Mouse (Mus musculus) kidney, embryonic 15.5 days (tissue): Measurements from ENCODE around the gene Eogt. TPM values are rescaled to one million over a fixed set of nuclear protein-coding genes. Genes with fewer than 3 reads are reported as not detected.
A peak's percentile ranks its signal among the peaks of the same experiment; 100 is the strongest.

ENCODE experiments used
- ATAC-seq: fragments of 200-750 bp; cut with Nextera tagmentation; replicated peaks from 2 replicates; pipeline ENCODE4 v1.8.0; 2017; ENCODE audit warnings: moderate TSS enrichment; ENCODE audit not compliant: low FRiP score
- H3K27ac ChIP-seq: fragments of 300-500 bp; sonication (generic); 2 replicates; pipeline ENCODE4 v1.5.1; 2015; ENCODE audit warnings: mild to moderate bottlenecking, inconsistent platforms
- H3K27me3 ChIP-seq: fragments of 300-500 bp; sonication (generic); 2 replicates; pipeline ENCODE4 v1.6.1; 2015; ENCODE audit warnings: inconsistent platforms
- H3K36me3 ChIP-seq: fragments of 300-500 bp; sonication (generic); 2 replicates; pipeline ENCODE4 v1.6.1; 2015; ENCODE audit warnings: inconsistent platforms
- H3K4me1 ChIP-seq: fragments of 300-500 bp; sonication (generic); 2 replicates; pipeline ENCODE4 v1.6.1; 2015; ENCODE audit warnings: inconsistent platforms
- H3K4me2 ChIP-seq: fragments of 300-500 bp; sonication (generic); 2 replicates; pipeline ENCODE4 v1.6.1; 2015; ENCODE audit warnings: moderate library complexity, mild to moderate bottlenecking, inconsistent platforms
- H3K4me3 ChIP-seq: fragments of 300-500 bp; sonication (generic); replicated peaks from 2 replicates; pipeline ENCODE4 v1.5.1; 2015; ENCODE audit warnings: mild to moderate bottlenecking, inconsistent platforms
- H3K9ac ChIP-seq: fragments of 300-500 bp; sonication (generic); 2 replicates; pipeline ENCODE4 v1.6.1; 2015; ENCODE audit warnings: mild to moderate bottlenecking, inconsistent platforms
- H3K9me3 ChIP-seq: fragments of 300-500 bp; sonication (generic); replicated peaks from 2 replicates; pipeline ENCODE4 v1.6.1; 2016; ENCODE audit warnings: inconsistent platforms
- WGBS: fragments of 180-500 bp; shearing (Covaris S2); methylation state at CpG from one replicate; pipeline ENCODE4 v1.1.7; 2015; ENCODE audit warnings: mixed read lengths; 5-methylcytosine and 5-hydroxymethylcytosine counted together
- polyA plus RNA-seq: library from polyadenylated mRNA; unstranded; fragments of >200 nt; fragmentation: Nextera tagmentation; extraction: Ambion mirVana; gene quantifications from 2 replicates; pipeline ENCODE4 v1.2.1, GENCODE M21; 2015

The Eogt gene
- polyA plus RNA-seq, 1 experiment from 2014 or later: 20.1 TPM

DNA sequence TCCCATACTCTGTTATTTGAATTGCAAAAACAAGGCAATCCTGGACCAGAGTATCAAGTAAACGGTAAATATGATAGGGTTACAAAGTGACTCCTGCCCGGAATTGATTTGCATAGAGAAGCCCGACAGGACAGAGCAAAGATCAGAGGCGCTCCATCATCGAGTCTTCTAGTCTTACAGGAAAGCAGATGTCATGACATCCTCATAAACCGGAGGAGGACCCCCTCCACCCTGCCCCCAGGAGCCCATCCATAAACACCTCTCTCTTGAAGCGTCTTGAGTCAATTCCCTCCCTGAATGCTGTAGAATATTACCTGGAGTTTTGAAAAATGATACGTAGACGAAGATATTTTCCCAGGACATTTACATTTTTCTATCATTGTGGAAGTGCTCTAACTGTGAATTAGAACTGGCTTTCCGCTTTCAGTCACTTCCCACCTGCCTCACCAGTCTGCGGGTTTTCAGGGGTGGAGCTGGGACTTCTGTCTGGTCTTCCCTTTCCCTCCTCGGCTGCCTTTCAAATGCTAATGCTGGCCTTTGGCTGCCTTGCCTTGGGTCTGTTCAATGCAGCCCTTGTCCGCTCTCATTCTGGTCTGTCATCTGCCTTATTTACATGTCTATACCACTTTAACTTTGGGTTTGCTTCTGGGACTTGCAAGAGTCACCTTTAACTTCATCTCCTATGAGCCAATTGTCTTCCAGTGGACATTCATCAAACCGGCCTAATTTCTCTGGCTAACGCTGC is 46.9 kb downstream of the Eogt start:
- Histone ChIP-seq H3K9ac (no peak overlapping the region), H3K4me2 (peak overlapping the region; percentile 41), H3K27me3 (peaks cover 19% of the 10 kb centered on the region; the same call in 1 of the 2 replicates), H3K9me3 (no peaks in the 10 kb centered on the region), H3K36me3 (no peaks in the 10 kb centered on the region), H3K27ac (no peak overlapping the region), H3K4me1 (peaks cover 14% of the 10 kb centered on the region), H3K4me3 (0 out of 2 replicates have a peak overlapping the region, but pooled peaks have one; percentile 6)
- 7% methylated on average over 15 of the region's 15 CpGs for WGBS
- ATAC-seq: no peak

- no peaks in the 10 kb centered on the region for H3K36me3 ChIP-seq
- H3K4me3 ChIP-seq: 0 out of 2 replicates have a peak overlapping the region, but pooled peaks have one; percentile 6
- peak overlapping the region; percentile 41 for H3K4me2 ChIP-seq
- H3K9ac ChIP-seq: no peak overlapping the region
- peaks cover 19% of the 10 kb centered on the region; the same call in 1 of the 2 replicates for H3K27me3 ChIP-seq
- no peaks in the 10 kb centered on the region for H3K9me3 ChIP-seq
- H3K4me1 ChIP-seq: peaks cover 14% of the 10 kb centered on the region
- 12% methylated on average over 12 of the region's 12 CpGs for WGBS
- no peak overlapping the region for H3K27ac ChIP-seq
- ATAC-seq: no peak; the same call in 1 of the 2 replicates
These were observed 47.6 kb downstream of the Eogt start for GRCm38 (mm10) chr6:97101190-97101957.

- Histone ChIP-seq H3K4me2 (no peak overlapping the region), H3K9me3 (no peaks in the 10 kb centered on the region), H3K36me3 (no peaks in the 10 kb centered on the region), H3K4me3 (no peak overlapping the region), H3K9ac (no peak overlapping the region), H3K27ac (no peak overlapping the region), H3K4me1 (no peaks in the 10 kb centered on the region), H3K27me3 (no peaks in the 10 kb centered on the region)
- no peak for ATAC-seq
- WGBS: 94% methylated on average over 2 of the region's 2 CpGs
These were observed 66.6 kb downstream of the Eogt start for GRCm38 (mm10) chr6:97082336-97082735.

DNA sequence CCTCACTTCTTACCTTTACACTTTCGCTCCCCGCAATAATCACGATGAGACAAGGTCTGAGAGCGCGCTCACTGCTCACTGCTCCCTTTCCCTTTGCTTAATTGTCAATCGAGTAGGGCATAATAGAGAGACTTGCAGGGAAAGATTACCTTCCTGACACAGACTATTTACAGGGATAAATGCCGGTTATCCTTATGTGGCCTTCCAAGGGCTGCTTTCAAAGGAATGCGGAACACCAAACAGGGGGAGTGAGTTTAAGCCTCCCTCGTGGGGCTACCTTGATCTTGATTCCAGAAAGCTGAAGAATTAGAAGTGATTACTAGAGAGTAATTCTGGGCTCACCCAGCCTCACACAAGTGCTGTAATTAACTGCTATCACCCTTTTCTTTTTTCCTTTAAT is 69.0 kb downstream of the Eogt start:
- ATAC-seq: no peak
- no peak overlapping the region for H3K4me3 ChIP-seq
- no peak overlapping the region for H3K27ac ChIP-seq
- H3K4me2 ChIP-seq: no peak overlapping the region
- H3K36me3 ChIP-seq: no peaks in the 10 kb centered on the region
- H3K27me3 ChIP-seq: no peaks in the 10 kb centered on the region
- no peaks in the 10 kb centered on the region for H3K9me3 ChIP-seq
- no peak overlapping the region for H3K9ac ChIP-seq
- WGBS: 52% methylated on average over 9 of the region's 9 CpGs
- no peaks in the 10 kb centered on the region for H3K4me1 ChIP-seq

DNA sequence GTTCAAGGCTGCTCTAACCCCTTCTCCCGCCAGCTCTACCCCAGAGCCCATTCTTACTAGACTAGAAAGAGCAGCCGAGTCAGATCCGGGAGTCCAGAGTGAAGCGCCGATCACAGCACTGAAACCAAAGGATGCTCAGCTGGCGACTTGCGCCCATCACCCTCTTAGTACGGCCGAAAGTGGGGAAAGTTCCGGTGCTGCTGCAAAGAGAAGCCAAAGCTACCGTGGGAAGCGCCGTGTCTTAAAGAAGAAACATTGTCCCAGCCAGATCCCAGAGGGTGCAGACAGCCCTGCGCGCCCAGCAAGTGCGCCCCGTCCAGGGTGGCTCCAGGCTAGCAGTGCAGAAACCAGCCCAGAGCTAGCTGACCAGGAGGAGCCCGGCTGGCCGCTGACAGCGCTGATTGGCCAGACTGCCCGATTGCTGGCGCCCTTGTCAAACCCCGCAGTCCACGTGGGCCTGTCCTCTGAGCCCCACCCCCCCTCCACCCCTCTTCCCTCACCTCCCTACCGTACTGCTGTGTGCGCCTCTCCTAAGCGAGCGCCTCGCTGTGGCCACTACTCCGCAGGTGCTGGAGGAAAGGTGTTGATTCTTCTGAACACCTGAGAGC is 88.8 kb downstream of the Eogt start, which contains the start of gene Fam19a4:
Fam19a4 (minus strand) TSS at position 340 of the 608 bp plus-strand sequence.
- H3K4me2 ChIP-seq: peak within 1 kb of the TSS; percentile 83
- ATAC-seq: peak; percentile 96
- H3K27me3 ChIP-seq: peaks cover 47% of the 10 kb centered on the region
- no peaks in the 10 kb centered on the region for H3K36me3 ChIP-seq
- H3K4me1 ChIP-seq: peaks cover 14% of the 10 kb centered on the region
- peak within 1 kb of the TSS; percentile 49 for H3K4me3 ChIP-seq
- WGBS: under 1% methylated on average over 30 of the region's 30 CpGs
- H3K27ac ChIP-seq: no peak within 1 kb of the TSS
- no peaks in the 10 kb centered on the region for H3K9me3 ChIP-seq
- H3K9ac ChIP-seq: no peak within 1 kb of the TSS; the same call in 1 of the 2 replicates

Other genes with a start within 250 kb of the Eogt start
- 0.98 and 1.00 TPM in 2 replicates for gene Fam19a4, start 88.8 kb downstream of the Eogt start, polyA plus RNA-seq
- 34.7 and 39.5 TPM in 2 replicates for gene Tmf1, start 29.9 kb upstream of the Eogt start, polyA plus RNA-seq
- 74.1 and 82.6 TPM in 2 replicates for gene Uba3, start 56.5 kb upstream of the Eogt start, polyA plus RNA-seq
- gene Arl6ip5, start 61.5 kb upstream of the Eogt start, polyA plus RNA-seq: 69.1 and 76.4 TPM in 2 replicates
- 0.79 and 1.3 TPM in 2 replicates for gene Lmod3, start 103.6 kb upstream of the Eogt start, polyA plus RNA-seq